Mouse (Mus musculus) ES-Bruce4 (cell line): ENCODE measurements around the gene Map4k4.

ENCODE experiments used
- CTCF ChIP-seq: IDR thresholded peaks from one replicate; pipeline ENCODE4 v1.8.1; 2011; ENCODE audit warnings: low read depth, low read length
- EP300 ChIP-seq: IDR thresholded peaks from 2 replicates; pipeline ENCODE4 v1.6.1; 2011; ENCODE audit warnings: low read depth, low read length; ENCODE audit not compliant: insufficient read depth
- POLR2A ChIP-seq: IDR thresholded peaks from one replicate; pipeline ENCODE4 v1.8.1; 2011; ENCODE audit warnings: low read length; ENCODE audit not compliant: insufficient read depth

DNA sequence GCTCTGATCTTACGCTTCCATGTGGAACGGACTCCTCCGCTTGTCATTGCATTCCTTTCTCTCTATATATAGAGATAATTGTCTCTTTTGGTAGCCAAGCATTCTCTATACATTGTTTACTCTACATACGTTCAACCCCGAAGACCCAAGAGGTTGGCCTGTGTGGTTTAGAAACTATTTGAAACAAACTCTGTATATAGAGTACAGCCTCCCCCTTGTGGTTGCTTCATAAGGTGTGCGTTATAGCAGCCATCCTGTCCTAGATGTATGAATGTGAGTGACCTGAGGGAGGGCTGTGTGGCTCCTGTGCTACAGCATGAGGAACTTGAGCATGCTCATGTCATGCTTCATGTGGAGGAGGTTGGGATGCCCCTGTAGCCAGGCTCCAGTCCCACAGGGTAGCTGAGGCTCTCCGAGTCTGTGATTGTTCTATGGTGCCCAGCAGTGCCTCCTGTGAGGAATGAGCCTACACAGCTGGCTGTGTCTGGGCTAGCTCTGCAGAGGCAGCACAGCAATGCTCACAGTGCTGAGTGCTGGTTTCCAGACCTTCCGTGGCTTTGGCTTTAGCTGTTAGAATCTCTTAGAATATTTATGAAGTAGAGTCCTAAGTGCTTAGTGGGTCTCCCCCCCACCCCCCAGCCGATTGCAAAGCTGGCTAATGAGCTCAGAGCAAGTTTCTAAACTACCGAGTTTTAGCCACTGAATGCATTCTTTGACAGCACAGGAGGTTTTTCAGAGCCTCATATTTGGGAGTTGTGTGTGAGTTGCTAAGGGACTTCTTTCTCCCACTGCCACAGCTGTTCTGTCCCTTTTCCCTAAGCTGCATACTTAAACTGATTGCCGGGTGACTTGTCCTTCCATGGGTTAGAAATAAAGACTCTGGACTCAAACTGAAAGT, 76.4 kb downstream of the Map4k4 start:
- TF ChIP-seq CTCF, result no peak
- TF ChIP-seq POLR2A, result no peak
- TF ChIP-seq EP300, result no peak
